Mouse (Mus musculus) C2C12 (cell line): Measurements from ENCODE around the gene Cfap99.

Experiments used
- CEBPB ChIP-seq: IDR thresholded peaks from one replicate; pipeline ENCODE4 v1.6.1; 2011; ENCODE audit warnings: low read depth, mild to moderate bottlenecking, control low read depth, moderate library complexity
- CTCF ChIP-seq: IDR thresholded peaks from one replicate; pipeline ENCODE4 v1.5.1; 2011; ENCODE audit not compliant: control insufficient read depth, insufficient read depth, insufficient read length
- FOSL1 ChIP-seq: IDR thresholded peaks from one replicate; pipeline ENCODE4 v1.8.0; 2011; ENCODE audit warnings: mild to moderate bottlenecking, low read length; ENCODE audit not compliant: poor library complexity, insufficient read depth, severe bottlenecking
- MAX ChIP-seq: IDR thresholded peaks from one replicate; pipeline ENCODE4 v1.6.1; 2011; ENCODE audit warnings: mild to moderate bottlenecking, control low read depth
- MYOD1 ChIP-seq: IDR thresholded peaks from one replicate; pipeline ENCODE4 v1.6.1; 2011; ENCODE audit warnings: low read depth; ENCODE audit not compliant: control insufficient read depth, insufficient read length
- MYOG ChIP-seq: IDR thresholded peaks from one replicate; pipeline ENCODE4 v1.6.1; 2011; ENCODE audit not compliant: control insufficient read depth, insufficient read length; ENCODE audit errors: extremely low read depth
- USF1 ChIP-seq: IDR thresholded peaks from one replicate; pipeline ENCODE4 v1.6.1; 2011; ENCODE audit warnings: low read depth, mild to moderate bottlenecking, control low read depth, moderate library complexity

DNA sequence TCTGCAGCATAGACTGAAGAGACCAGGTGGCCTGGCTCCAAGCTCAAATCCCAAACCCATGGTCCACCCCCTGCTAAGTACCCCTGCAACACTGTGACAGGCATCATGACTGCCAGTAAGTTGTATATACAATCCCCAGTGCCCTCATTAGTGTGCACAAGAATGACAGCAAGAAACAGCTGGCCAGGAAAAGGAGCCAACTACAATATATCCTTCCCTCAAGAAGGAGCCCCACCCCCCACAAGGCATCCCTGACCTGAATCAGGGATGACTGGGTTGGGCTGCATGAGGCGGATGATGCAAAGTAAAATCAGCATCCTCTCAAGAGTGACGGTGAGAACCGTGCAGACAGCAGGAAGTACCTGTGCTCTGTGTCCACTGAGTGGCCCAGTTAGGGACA, 38.3 kb upstream of the Cfap99 start:
- TF ChIP-seq CEBPB = no peak
- TF ChIP-seq CTCF = no peak
- peak; percentile 54 for TF ChIP-seq MYOD1
- TF ChIP-seq USF1 = no peak
- TF ChIP-seq MAX = no peak
- TF ChIP-seq FOSL1 = no peak
- TF ChIP-seq MYOG = no peak
